Mouse (Mus musculus) megakaryocyte-erythroid progenitor cell, adult 5 weeks (primary cell): ENCODE measurements around the gene Wee2. TPM values are rescaled to one million over a fixed set of nuclear protein-coding genes. Genes with fewer than 3 reads are reported as not detected.

Source experiments
- polyA plus RNA-seq: library from polyadenylated mRNA; stranded (reverse); fragments of >175 nt; gene quantifications from 2 replicates; pipeline ENCODE4 v1.2.3, GENCODE M21; 2012

The Wee2 gene
- not detected in 2 replicates for polyA plus RNA-seq

GRCm38 (mm10) chr6:40438936-40439335 is at the start of gene Wee2:
Gene Wee2, plus strand, starts transcription at chr6:40439088.

DNA sequence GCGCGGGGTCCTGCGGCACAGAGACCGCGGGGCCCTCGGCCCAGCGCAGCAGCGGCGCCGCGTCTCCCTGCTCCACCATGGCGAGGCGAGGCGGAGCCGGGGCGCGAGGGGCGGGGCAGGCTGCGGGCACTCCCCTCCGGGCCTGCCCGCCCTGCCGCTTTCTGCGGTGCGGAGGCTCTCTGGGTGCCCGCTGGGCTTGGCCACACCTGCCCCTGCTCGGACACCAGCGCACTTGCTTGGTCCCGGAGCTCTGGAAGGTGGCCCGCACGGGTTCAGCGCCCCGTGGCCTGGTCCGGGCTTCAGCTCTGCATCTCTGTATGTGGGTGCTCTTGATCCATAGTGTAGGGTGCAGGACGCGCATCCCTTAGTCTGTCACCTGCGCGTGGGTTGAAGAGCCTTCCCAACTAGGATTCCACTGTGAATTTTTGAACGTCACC is 2.8 kb upstream of the Wee2 start, which contains the start of gene E330009J07Rik:
Gene E330009J07Rik, minus strand, starts transcription at position 89 of the 437 bp plus-strand sequence.

DNA sequence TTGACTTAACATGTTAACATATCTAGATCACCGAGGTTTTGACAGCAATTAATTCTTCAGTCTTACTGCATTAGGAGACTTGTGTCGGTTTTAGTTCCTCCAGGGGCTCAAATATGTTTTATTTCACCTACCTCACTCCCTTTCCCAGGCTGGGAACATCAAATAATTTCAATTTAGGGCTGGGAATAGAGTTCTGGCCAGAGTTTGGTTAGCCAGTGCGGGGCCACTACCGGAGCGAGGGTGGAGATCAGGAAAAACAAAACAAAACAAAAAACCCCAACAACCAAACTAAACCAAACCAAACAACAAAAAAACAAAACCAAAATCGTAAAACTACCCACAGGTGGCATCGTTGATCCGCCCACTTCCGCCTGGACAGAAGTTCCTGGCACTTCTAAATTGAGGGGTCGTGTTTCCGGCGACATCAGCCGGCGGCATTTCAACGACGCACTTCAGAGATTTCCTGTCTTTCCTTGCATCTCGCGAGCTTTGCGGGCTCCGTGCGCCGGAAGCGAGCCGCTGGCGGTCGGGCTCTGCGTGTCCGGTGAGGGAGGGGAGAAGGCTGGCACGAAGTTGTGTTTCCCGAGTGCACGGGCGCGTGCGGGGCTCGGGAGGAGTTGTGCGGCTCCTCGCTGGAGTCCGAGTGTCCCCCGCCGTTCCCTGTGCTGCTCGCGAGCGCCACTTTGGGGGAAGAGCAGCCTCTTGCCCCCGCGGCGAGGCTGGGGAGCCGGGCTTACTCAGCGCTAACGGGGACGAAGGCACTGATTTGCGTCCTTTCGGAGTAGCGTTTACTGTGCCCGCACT is 32.2 kb downstream of the Wee2 start, which contains the start of gene Ssbp1:
Gene Ssbp1, plus strand, starts transcription at position 437 of the 804 bp plus-strand sequence.

GRCm38 (mm10) chr6:40490933-40491332 is 52.0 kb downstream of the Wee2 start, which contains the start of gene Tas2r137:
Gene Tas2r137, plus strand, starts transcription at chr6:40491233.

DNA sequence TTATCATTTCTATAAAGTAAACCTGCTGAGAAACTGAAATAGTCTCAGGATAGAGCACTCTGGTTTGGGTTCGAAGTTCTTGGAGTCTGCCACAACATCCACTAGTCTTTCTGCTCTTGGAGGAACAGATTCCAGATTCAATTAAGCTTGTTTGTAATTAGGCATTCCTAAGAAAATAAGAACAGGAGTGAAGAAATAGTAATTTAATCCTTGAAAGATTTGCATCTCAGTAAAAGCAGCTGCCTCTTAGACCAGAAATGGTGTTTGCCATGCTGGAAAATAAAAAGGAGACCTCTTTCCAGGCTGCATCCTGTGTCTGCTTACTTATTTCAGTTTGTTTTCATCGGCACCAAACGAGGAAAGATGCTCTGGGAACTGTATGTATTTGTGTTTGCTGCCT is 54.3 kb downstream of the Wee2 start, which contains the start of gene Tas2r108:
Gene Tas2r108, plus strand, starts transcription at position 301 of the 400 bp plus-strand sequence.

Other genes with a start within 250 kb of the Wee2 start
- gene Agk, start 113.9 kb upstream of the Wee2 start, polyA plus RNA-seq = 4.8 and 6.4 TPM in 2 replicates
- 4.2 and 5.3 TPM in 2 replicates for gene E330009J07Rik, start 3.0 kb upstream of the Wee2 start, polyA plus RNA-seq
- gene Ssbp1, start 32.3 kb downstream of the Wee2 start, polyA plus RNA-seq = 28.9 and 31.7 TPM in 2 replicates
- not detected in 2 replicates for gene Tas2r137, start 52.1 kb downstream of the Wee2 start, polyA plus RNA-seq
- gene Tas2r108, start 54.4 kb downstream of the Wee2 start, polyA plus RNA-seq = not detected in 2 replicates
- gene Prss37, start 80.4 kb downstream of the Wee2 start, polyA plus RNA-seq = not detected in 2 replicates
- not detected in 2 replicates for gene Olfr461, start 116.0 kb downstream of the Wee2 start, polyA plus RNA-seq
- not detected in 2 replicates for gene Olfr460, start 130.4 kb downstream of the Wee2 start, polyA plus RNA-seq
- 3.7 and 6.0 TPM in 2 replicates for gene Clec5a, start 146.7 kb downstream of the Wee2 start, polyA plus RNA-seq
- gene Tas2r138, start 174.2 kb downstream of the Wee2 start, polyA plus RNA-seq = not detected in 2 replicates
- gene Mgam, start 189.7 kb downstream of the Wee2 start, polyA plus RNA-seq = 1.8 and 2.6 TPM in 2 replicates